Mouse (Mus musculus) adrenal gland, adult 8-10 months (tissue): ENCODE measurements at regions not wholly inside any gene's neighbourhood (a gene's known extent, or its start where the extent isn't known, plus 50 kb on each side); places are given as distances from the start of the nearest gene placed in this dataset.
"Not testable (repeated sequence)": the region's sequence is repeated elsewhere in the genome, so short reads cannot be mapped to it uniquely, and the experiment has no call there.

Source experiments
- DNase-seq: peaks from one replicate; pipeline ENCODE4 v3.0.0; 2022

DNA sequence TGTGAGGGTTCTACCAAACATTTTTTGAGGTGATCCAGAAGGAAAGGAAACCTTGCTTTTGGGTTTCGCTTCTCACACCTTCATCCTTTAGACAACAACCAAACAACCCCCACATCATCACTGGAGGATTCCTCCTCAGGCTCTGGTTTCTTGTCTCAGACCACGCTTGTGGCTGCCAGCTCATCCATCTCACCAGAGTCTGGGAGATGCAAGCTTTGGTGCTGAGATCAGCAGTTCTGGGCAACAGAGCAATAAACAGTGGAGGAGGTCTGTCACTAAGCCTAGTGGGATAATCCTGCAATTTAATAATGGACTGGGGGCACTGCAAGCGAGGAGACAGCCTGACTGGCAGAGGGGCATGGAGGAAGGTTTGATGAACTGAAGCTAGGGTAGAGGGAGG, 146.3 kb upstream of the Camk1g start:
- no peak for DNase-seq

- no peak for DNase-seq
These were observed 144.0 kb upstream of the Camk1g start for GRCm38 (mm10) chr1:193513929-193514710.

GRCm38 (mm10) chr1:193510066-193510793, 140.1 kb upstream of the Camk1g start:
- DNase-seq, result no peak

GRCm38 (mm10) chr1:193508271-193508670, 138.2 kb upstream of the Camk1g start:
- DNase-seq, result no peak

- no peak for DNase-seq
These were observed 136.9 kb upstream of the Camk1g start for GRCm38 (mm10) chr1:193506991-193507390.

GRCm38 (mm10) chr1:193505381-193505780, 135.3 kb upstream of the Camk1g start:
- DNase-seq, result no peak

GRCm38 (mm10) chr1:193504611-193505010, 134.5 kb upstream of the Camk1g start:
- no peak for DNase-seq

DNA sequence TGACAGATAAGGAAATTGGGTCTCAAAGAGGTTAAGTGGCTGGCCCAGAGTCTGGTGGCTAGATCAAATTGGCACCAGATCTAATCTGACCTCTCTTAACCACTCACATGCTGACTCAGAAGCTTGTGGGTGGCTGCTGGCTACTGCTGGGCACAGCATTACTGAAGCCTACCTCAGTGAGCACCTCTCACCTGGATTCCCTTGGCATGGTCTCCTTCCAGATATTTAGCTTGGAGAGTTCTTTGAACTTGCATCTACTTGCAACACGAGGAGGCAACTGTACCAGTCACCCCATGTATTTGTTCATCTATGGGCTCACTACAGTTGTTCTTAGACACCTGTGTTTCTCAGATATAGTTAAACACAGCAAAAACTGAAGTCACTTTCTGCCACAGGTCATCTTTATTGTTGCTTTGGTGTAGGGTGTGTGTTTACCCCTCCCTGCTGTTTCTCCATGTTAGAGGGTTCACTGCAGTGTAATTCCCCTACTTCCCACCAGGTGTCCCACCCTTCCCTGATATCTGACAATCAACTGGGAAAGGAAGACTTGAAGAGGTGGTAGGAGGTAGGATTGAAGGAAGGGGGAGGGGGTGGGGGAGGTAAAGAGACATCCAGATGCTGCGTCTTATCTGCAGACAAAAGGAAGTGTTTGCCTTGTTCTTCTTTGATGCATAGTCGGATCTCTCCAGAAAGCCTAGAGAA, 133.7 kb upstream of the Camk1g start:
- DNase-seq, result peak; percentile 13

DNA sequence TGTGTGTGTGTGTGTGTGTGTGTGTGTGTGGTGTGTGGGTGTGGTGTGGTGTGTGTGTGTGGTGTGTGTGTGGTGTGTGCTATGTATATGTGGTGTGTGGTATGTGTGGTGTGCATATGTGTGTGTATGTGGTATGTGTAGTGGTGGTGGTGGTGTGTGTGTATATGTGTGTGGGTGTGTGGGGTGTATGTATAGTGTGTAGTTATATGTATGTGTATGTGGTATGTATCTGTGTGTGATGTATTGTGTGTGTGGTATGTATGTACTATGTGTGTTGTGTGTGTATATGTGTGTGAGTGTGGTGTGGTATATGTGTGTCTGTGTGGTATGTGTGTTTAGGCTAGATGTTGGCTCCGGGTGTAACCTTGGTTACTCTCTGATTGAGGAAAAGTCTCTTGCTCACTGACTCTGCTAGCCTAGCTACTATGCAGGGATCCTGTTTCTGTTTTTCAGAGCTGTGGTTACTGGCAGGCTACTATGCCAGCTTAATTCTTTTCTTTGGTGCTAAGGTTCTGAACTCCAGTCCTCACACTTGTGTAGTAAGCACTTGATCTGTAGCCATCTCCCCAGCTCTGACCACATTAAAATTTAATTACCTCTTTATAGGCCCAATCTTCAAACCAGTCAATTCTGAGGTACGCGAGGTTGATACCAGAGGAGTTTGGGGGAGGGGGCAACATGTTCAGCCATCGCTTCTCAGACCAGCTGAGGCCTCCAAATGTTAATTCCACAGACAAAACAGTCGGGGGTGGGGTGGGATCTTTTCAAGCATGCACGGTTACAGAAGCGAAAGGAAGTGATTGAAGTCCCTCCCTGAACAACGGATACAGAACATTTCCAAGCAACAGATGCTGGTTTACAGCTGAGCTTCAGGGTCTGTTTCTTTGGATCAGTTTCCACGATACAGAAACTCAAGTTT, 126.4 kb upstream of the Camk1g start:
- DNase-seq, result no peak

DNA sequence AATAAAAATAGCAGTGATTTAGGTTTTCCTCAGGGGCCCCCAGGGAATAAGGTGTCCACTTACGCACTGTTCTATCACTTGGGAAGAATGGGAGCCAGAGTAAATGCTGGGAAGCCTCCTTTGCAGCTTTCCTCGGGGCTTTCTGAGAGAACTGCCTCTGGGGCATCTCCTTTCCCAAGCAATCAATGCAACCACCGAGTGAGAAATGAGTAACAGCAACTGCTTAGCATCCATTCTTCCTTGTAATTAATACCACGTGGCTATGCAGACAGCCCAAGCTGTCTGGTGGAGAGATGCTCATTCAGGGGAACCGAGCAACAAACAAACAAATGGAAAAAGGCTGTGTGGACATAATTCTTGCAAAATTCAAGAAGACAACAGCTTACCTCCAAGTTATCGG, 117.9 kb upstream of the Camk1g start:
- no peak for DNase-seq

- not testable (repeated sequence) for DNase-seq
These were observed 116.6 kb upstream of the Camk1g start for GRCm38 (mm10) chr1:193486668-193487067.

- no peak for DNase-seq
These were observed 114.9 kb upstream of the Camk1g start for GRCm38 (mm10) chr1:193484977-193485376.

- DNase-seq, result no peak
These were observed 107.2 kb upstream of the Camk1g start for GRCm38 (mm10) chr1:193477298-193477697.

- no peak for DNase-seq
These were observed 106.7 kb upstream of the Camk1g start for GRCm38 (mm10) chr1:193476805-193477204.

GRCm38 (mm10) chr1:193466306-193466705, 96.2 kb upstream of the Camk1g start:
- DNase-seq, result no peak

DNA sequence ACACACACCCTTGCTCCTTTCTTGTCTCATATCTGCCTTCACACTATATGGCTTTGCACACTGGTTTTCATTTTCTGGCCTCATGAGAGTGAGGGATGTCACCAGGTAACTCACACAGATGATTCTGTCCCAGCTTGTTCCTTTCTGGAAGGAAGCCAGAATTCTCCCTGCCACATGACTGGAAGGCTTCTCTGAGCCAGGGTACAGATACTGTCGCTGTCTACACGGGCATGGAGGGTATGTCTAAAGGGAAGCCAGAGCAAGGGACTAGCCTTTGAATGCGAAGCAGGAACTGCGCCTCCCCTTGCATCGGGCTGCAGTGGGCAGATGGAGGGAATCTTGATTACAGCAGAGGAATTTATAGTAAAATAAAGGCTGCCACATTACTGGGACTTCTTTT, 89.6 kb upstream of the Camk1g start:
- DNase-seq, result no peak

GRCm38 (mm10) chr1:193457908-193458307, 87.8 kb upstream of the Camk1g start:
- no peak for DNase-seq

DNA sequence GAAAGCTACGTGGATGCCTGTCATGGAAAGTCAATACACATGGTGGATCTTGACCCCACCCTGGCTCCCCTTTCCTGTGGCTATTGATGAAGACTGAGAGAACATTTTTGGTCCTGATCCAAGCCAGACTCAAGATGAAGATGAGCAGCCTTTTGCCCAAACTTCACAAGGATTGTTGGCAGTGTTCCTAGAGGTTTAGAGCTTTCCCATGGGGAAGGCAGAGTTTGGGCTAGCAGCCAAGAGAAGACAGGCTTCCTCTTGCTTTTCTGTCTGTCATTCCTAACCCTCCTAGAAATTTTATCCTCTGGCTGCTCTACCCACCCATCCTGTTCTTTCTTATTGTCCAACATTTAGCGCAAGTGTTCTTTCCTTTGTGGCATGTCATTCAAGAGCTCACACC, 83.6 kb upstream of the Camk1g start:
- peak; percentile 10 for DNase-seq

DNA sequence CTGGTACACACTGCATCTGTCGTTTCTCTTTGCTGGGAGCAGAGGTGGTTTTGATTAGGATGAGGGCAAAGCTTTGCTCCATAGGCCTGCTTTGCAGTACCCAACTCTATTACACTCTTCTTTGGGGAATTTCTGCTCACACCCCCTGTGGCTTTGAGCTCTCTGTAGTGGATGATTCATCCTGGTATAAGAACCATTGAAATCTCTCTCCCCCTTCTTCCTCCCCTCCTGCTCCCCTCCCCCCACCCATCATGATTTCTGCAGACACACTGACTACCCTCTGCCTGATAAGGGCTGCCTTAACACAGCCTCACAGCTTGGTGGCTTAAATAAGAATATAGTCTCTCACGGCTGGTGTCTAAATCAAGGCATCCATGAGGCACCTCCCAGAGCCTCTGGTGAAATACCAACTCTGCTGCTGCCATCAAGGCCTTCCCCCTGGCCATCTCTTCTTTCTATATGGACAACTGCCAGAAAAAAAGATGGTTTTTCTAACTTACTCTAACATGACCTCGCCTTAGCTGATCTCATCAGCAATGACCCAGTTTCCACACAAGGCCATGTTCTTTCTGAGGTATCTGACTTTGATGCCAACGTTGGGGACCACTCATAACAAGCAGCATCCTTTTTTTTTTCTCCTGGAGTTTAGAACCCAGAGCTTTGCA, 81.5 kb upstream of the Camk1g start:
- DNase-seq, result peak; percentile 34

GRCm38 (mm10) chr1:193450814-193451213, 80.7 kb upstream of the Camk1g start:
- DNase-seq, result no peak

DNA sequence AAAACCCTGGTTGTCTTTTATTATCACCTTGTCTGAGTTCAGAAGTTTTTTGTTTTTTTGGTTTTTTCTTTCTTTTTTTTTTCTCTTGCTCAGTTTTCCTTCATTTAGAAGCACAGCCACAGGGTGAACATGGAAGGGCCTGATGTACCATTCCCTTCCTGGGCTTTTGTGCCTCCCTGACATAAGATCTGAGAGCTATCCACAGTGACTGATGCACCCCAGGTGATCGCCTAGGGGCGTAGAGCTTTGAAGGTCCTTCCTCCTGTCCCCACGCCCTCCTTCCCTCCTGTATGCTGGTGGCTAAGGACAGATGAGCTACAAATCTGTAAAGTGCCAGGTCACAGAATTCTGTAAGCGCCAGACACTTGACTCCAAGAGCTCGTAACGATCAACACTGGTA, 80.1 kb upstream of the Camk1g start:
- no peak for DNase-seq
